Comparison of ENCODE assay signal across 20 mouse cellular contexts in the genomic region with DNA sequence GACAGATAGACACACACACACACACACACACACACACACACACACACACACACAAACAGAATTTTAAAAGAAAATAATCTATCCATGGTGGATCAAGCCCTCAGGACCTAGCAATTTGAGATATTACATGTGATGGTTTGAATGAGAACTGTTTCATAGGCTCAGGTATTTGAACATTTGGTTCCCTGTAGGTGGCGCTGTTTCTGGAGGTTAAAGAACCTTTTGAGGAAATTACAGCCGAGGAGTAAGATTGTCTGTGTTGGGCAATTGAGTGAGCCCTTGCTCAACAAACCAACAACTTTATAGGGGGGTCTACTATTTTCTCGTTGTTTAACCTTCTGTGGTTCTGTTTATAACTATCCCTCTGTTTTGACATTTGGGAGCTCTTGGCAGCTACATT.
A peak's percentile ranks its signal among the peaks of the same experiment; 100 is the strongest.
DNase-seq lines count a peak whose midpoint lies in the region; TF ChIP-seq lines count a peak whose summit lies in the region.
"Had no signal": no experiment of that assay in that cellular context is flagged by ENCODE, and none has a peak within 500 bp of the region (broad histone marks: within the 10 kb centered on the region; RNA-seq: fewer than 3 reads in every experiment).

No protein-coding gene starts in this region.

- H3K9ac ChIP-seq in MEL (ENCODE audit: control insufficient read depth, low read depth, low read length, poor library complexity, severe bottlenecking): no peak overlapping the region
- H3K9ac ChIP-seq: embryonic facial prominence, embryonic 15.5 days; forebrain, embryonic 15.5 days; heart, embryonic 13.5 days had no signal

- TF ChIP-seq CTCF in layer of hippocampus, adult 2 months (conservative IDR thresholded peaks at IDR 0.05): peak; percentile 58
- peak in 1 of 3 experiments; percentile 11; a peak in 1 of 6 replicates for TF ChIP-seq CTCF in MEL (IDR thresholded peaks at IDR 0.05 in 2 of 3, conservative IDR thresholded peaks at IDR 0.05 in 1 of 3; ENCODE audit: control insufficient read depth in 1 of 3, insufficient read depth in 1 of 3, low read depth in 2 of 3, low read length in 3 of 3, poor library complexity in 1 of 3, severe bottlenecking in 1 of 3)

- no peaks in the 10 kb centered on the region for H3K4me1 ChIP-seq in MEL (ENCODE audit: control insufficient read depth in 1 of 2, insufficient read depth in 2 of 2, low read length in 2 of 2)
- H3K4me1 ChIP-seq: embryonic facial prominence, embryonic 15.5 days; forebrain, embryonic 15.5 days; heart, embryonic 13.5 days had no signal

- TF ChIP-seq EP300 in MEL (IDR thresholded peaks at IDR 0.05; ENCODE audit: low read depth in 1 of 2, low read length in 2 of 2): no peak

- H3K9me3 ChIP-seq in MEL (replicated peaks; ENCODE audit: insufficient read depth, low read length): no peaks in the 10 kb centered on the region
- H3K9me3 ChIP-seq: embryonic facial prominence, embryonic 15.5 days; forebrain, embryonic 15.5 days; heart, embryonic 13.5 days had no signal

- H3K27me3 ChIP-seq in MEL (ENCODE audit: control insufficient read depth in 1 of 2, insufficient read depth in 2 of 2, low read length in 2 of 2): no peaks in the 10 kb centered on the region
- H3K27me3 ChIP-seq: embryonic facial prominence, embryonic 15.5 days; forebrain, embryonic 15.5 days; heart, embryonic 13.5 days had no signal

- no peak overlapping the region for H3K4me3 ChIP-seq in layer of hippocampus, adult 2 months
- no peak overlapping the region for H3K4me3 ChIP-seq in MEL (ENCODE audit: control insufficient read depth in 1 of 2, insufficient read depth in 1 of 2, low read depth in 2 of 2, low read length in 2 of 2)
- H3K4me3 ChIP-seq: embryonic facial prominence, embryonic 15.5 days; erythroblast, embryonic 14.5 days; forebrain, embryonic 15.5 days; heart, embryonic 13.5 days had no signal

- TF ChIP-seq RAD21 in MEL (IDR thresholded peaks at IDR 0.05; ENCODE audit: low read depth, low read length): no peak

- DNase-seq in layer of hippocampus, adult 2 months (ENCODE audit: low spot score in 2 of 2): no peak
- DNase-seq in layer of hippocampus, postnatal 14 days (ENCODE audit: low spot score in 2 of 2): no peak
- DNase-seq in A20 (ENCODE audit: low read depth, low spot score) (peak; percentile 4), MEL (ENCODE audit: low read depth, low spot score) (peak; percentile 3), ZHBTc4 (ENCODE audit: low read depth, low spot score) (peak; percentile 51)
- DNase-seq in urinary bladder, postnatal 10 days (ENCODE audit: low spot score): no peak
- DNase-seq in urinary bladder, postnatal 25 days (ENCODE audit: low spot score): no peak
- DNase-seq in thymus, postnatal 10 days (ENCODE audit: low spot score in 2 of 2): no peak
- DNase-seq: adrenal gland, adult 2 months; adrenal gland, postnatal 25 days; cerebellum, adult 2 months; cerebellum, postnatal 10 days; embryo, embryonic 11 days; gastrocnemius, postnatal 36 days; heart, adult 11 months; heart, postnatal 36 days had no signal

- H3K27ac ChIP-seq in layer of hippocampus, adult 2 months: no peak overlapping the region
- H3K27ac ChIP-seq in MEL (ENCODE audit: control insufficient read depth, low read depth, low read length): no peak overlapping the region
- H3K27ac ChIP-seq: embryonic facial prominence, embryonic 15.5 days; forebrain, embryonic 15.5 days; heart, embryonic 13.5 days had no signal

- H3K36me3 ChIP-seq in MEL (ENCODE audit: control insufficient read depth in 1 of 2, insufficient read depth in 2 of 2, low read length in 2 of 2): no peaks in the 10 kb centered on the region
- H3K36me3 ChIP-seq: embryonic facial prominence, embryonic 15.5 days; forebrain, embryonic 15.5 days; heart, embryonic 13.5 days had no signal

- TF ChIP-seq POLR2A in MEL (IDR thresholded peaks at IDR 0.05; ENCODE audit: control insufficient read depth in 1 of 2, insufficient read depth in 1 of 2, low read depth in 1 of 2, low read length in 2 of 2, poor library complexity in 1 of 2): no peak

- H3K79me2 ChIP-seq in MEL (ENCODE audit: control insufficient read depth, insufficient read depth, low read length, poor library complexity): no peaks in the 10 kb centered on the region

TF ChIP-seq in MEL, 35 proteins besides CTCF, POLR2A, EP300 and RAD21:
- no peak for TF ChIP-seq NELFE (IDR thresholded peaks at IDR 0.05; ENCODE audit: low read depth, low read length)
- TF ChIP-seq CHD2 (IDR thresholded peaks at IDR 0.05; ENCODE audit: low read length): no peak
- TF ChIP-seq ZNF384 (IDR thresholded peaks at IDR 0.05; ENCODE audit: low read depth, low read length): no peak
- TF ChIP-seq MXI1 (IDR thresholded peaks at IDR 0.05; ENCODE audit: low read depth, low read length): no peak
- TF ChIP-seq POLR2AphosphoS2 (IDR thresholded peaks at IDR 0.05; ENCODE audit: low read length): no peak
- TF ChIP-seq TBP (IDR thresholded peaks at IDR 0.05; ENCODE audit: low read depth, low read length): no peak
- TF ChIP-seq MYC (IDR thresholded peaks at IDR 0.05; ENCODE audit: low read depth, low read length): no peak
- TF ChIP-seq BHLHE40 (IDR thresholded peaks at IDR 0.05; ENCODE audit: borderline replicate concordance, low read depth, low read length): no peak
- no peak for TF ChIP-seq GABPA (IDR thresholded peaks at IDR 0.05; ENCODE audit: low read depth, low read length)
- TF ChIP-seq ELF1 (IDR thresholded peaks at IDR 0.05; ENCODE audit: low read depth, low read length): no peak
- TF ChIP-seq MAZ (IDR thresholded peaks at IDR 0.05; ENCODE audit: low read depth, low read length): no peak
TF ChIP-seq in MEL: peak in this region for 0.

Comparison
In these comparisons a context has a peak if more than half of its experiments do, and no peak if none do; other contexts are left out.
1. DNase-seq: peak in A20 (single experiment), MEL (single experiment) and ZHBTc4 (single experiment); none in layer of hippocampus, adult 2 months (0 of 2), layer of hippocampus, postnatal 14 days (0 of 2), urinary bladder, postnatal 10 days (single experiment), urinary bladder, postnatal 25 days (single experiment) and thymus, postnatal 10 days (0 of 2).